Mouse (Mus musculus) E14TG2a.4 (cell line): ENCODE data around the gene 4930486L24Rik.

Source experiments
- CTCF ChIP-seq: conservative IDR thresholded peaks from 2 replicates; pipeline ENCODE4 v1.5.1; 2014; ENCODE audit warnings: low read length
- POU5F1 ChIP-seq: IDR thresholded peaks from 2 replicates; pipeline ENCODE4 v1.6.1; 2014; ENCODE audit warnings: low read length, borderline replicate concordance

- TF ChIP-seq CTCF: no peak
- no peak for TF ChIP-seq POU5F1
Observed at GRCm38 (mm10) chr13:60848241-60849120, 15.8 kb downstream of the 4930486L24Rik start.
